Mouse (Mus musculus): Measurements from ENCODE around the gene Vmn2r94. TPM values are rescaled to one million over a fixed set of nuclear protein-coding genes. Genes with fewer than 3 reads are reported as not detected.

Vmn2r94 gene
- not detected in 2 replicates for polyA plus RNA-seq (2014; fragmentation: Nextera tagmentation; extraction: Ambion mirVana)

- H3K36me3 ChIP-seq (ENCODE audit: control insufficient read depth, insufficient read depth, low read length) = no peaks in the 10 kb centered on the region
- no peak within 1 kb of the TSS for H3K4me3 ChIP-seq (ENCODE audit: low read depth, low read length)
- no peak within 1 kb of the TSS for H3K27ac ChIP-seq (ENCODE audit: low read depth, low read length)
- ATAC-seq (replicated peaks; ENCODE audit: low FRiP score) (no peak), DNase-seq (ENCODE audit: low spot score) (no peak)
- WGBS = 63% methylated on average over 2 of the region's 2 CpGs
- H3K9ac ChIP-seq (ENCODE audit: low read length) = no peak within 1 kb of the TSS
- H3K27me3 ChIP-seq (ENCODE audit: control insufficient read depth, insufficient read depth, low read length) = no peaks in the 10 kb centered on the region
- H3K4me1 ChIP-seq (replicated peaks; ENCODE audit: control insufficient read depth, insufficient read depth, low read length) = no peaks in the 10 kb centered on the region
- H3K9me3 ChIP-seq (ENCODE audit: control insufficient read depth, low read length) = peaks cover 2% of the 10 kb centered on the region; the same call in 1 of the 2 replicates
- H3K4me2 ChIP-seq (ENCODE audit: low read depth, low read length, severe bottlenecking) = no peak within 1 kb of the TSS
Observed at GRCm38 (mm10) chr17:18277656-18278055, at the start of gene Vmn2r94. Gene Vmn2r94, minus strand, starts transcription at chr17:18277756.

- no peaks in the 10 kb centered on the region for H3K4me1 ChIP-seq (replicated peaks; ENCODE audit: control insufficient read depth, insufficient read depth, low read length)
- WGBS = 94% methylated on average over 2 of the region's 2 CpGs
- H3K27me3 ChIP-seq (ENCODE audit: control insufficient read depth, insufficient read depth, low read length) = no peaks in the 10 kb centered on the region
- H3K4me2 ChIP-seq (ENCODE audit: low read depth, low read length, severe bottlenecking) = no peak overlapping the region
- H3K9ac ChIP-seq (ENCODE audit: low read length) = no peak overlapping the region
- DNase-seq (ENCODE audit: low spot score) (no peak), ATAC-seq (replicated peaks; ENCODE audit: low FRiP score) (no peak)
- H3K9me3 ChIP-seq (ENCODE audit: control insufficient read depth, low read length) = peaks cover 3% of the 10 kb centered on the region; the same call in 1 of the 2 replicates
- no peak overlapping the region for H3K4me3 ChIP-seq (ENCODE audit: low read depth, low read length)
- no peak overlapping the region for H3K27ac ChIP-seq (ENCODE audit: low read depth, low read length)
- no peaks in the 10 kb centered on the region for H3K36me3 ChIP-seq (ENCODE audit: control insufficient read depth, insufficient read depth, low read length)
Observed at GRCm38 (mm10) chr17:18323031-18323430, 45.5 kb upstream of the Vmn2r94 start.

GRCm38 (mm10) chr17:18297799-18298198, 20.2 kb upstream of the Vmn2r94 start, which contains the start of gene Vmn2r93:
Gene Vmn2r93, plus strand, starts transcription at chr17:18298099.
- Histone ChIP-seq H3K9me3 (ENCODE audit: control insufficient read depth, low read length) (peaks cover 3% of the 10 kb centered on the region; the same call in 1 of the 2 replicates), H3K4me3 (ENCODE audit: low read depth, low read length) (no peak within 1 kb of the TSS), H3K27me3 (ENCODE audit: control insufficient read depth, insufficient read depth, low read length) (no peaks in the 10 kb centered on the region), H3K36me3 (ENCODE audit: control insufficient read depth, insufficient read depth, low read length) (no peaks in the 10 kb centered on the region), H3K4me2 (ENCODE audit: low read depth, low read length, severe bottlenecking) (no peak within 1 kb of the TSS), H3K4me1 (replicated peaks; ENCODE audit: control insufficient read depth, insufficient read depth, low read length) (no peaks in the 10 kb centered on the region), H3K27ac (ENCODE audit: low read depth, low read length) (no peak within 1 kb of the TSS), H3K9ac (ENCODE audit: low read length) (no peak within 1 kb of the TSS)
- no peak for DNase-seq (ENCODE audit: low spot score)
- WGBS = 54% methylated on average over 1 of the region's 1 CpGs
- ATAC-seq (replicated peaks; ENCODE audit: low FRiP score) = no peak

GRCm38 (mm10) chr17:18236931-18237330, 40.6 kb downstream of the Vmn2r94 start:
- H3K9ac ChIP-seq (ENCODE audit: low read length) = no peak overlapping the region
- WGBS = 82% methylated on average over 13 of the region's 14 CpGs
- H3K27ac ChIP-seq (ENCODE audit: low read depth, low read length) = no peak overlapping the region
- H3K9me3 ChIP-seq (ENCODE audit: control insufficient read depth, low read length) = no peaks in the 10 kb centered on the region
- no peaks in the 10 kb centered on the region for H3K4me1 ChIP-seq (replicated peaks; ENCODE audit: control insufficient read depth, insufficient read depth, low read length)
- no peak for ATAC-seq (replicated peaks; ENCODE audit: low FRiP score)
- H3K4me3 ChIP-seq (ENCODE audit: low read depth, low read length) = no peak overlapping the region
- no peak for DNase-seq (ENCODE audit: low spot score)
- H3K4me2 ChIP-seq (ENCODE audit: low read depth, low read length, severe bottlenecking) = no peak overlapping the region
- H3K36me3 ChIP-seq (ENCODE audit: control insufficient read depth, insufficient read depth, low read length) = no peaks in the 10 kb centered on the region
- no peaks in the 10 kb centered on the region for H3K27me3 ChIP-seq (ENCODE audit: control insufficient read depth, insufficient read depth, low read length)

GRCm38 (mm10) chr17:18231996-18232395, 45.6 kb downstream of the Vmn2r94 start:
- WGBS = 75% methylated on average over 2 of the region's 2 CpGs
- ATAC-seq (replicated peaks; ENCODE audit: low FRiP score) = no peak
- Histone ChIP-seq H3K4me1 (replicated peaks; ENCODE audit: control insufficient read depth, insufficient read depth, low read length) (no peaks in the 10 kb centered on the region), H3K4me3 (ENCODE audit: low read depth, low read length) (no peak overlapping the region), H3K9ac (ENCODE audit: low read length) (no peak overlapping the region), H3K27ac (ENCODE audit: low read depth, low read length) (no peak overlapping the region), H3K27me3 (ENCODE audit: control insufficient read depth, insufficient read depth, low read length) (no peaks in the 10 kb centered on the region), H3K9me3 (ENCODE audit: control insufficient read depth, low read length) (no peaks in the 10 kb centered on the region), H3K4me2 (ENCODE audit: low read depth, low read length, severe bottlenecking) (no peak overlapping the region), H3K36me3 (ENCODE audit: control insufficient read depth, insufficient read depth, low read length) (no peaks in the 10 kb centered on the region)
- no peak for DNase-seq (ENCODE audit: low spot score)

- Histone ChIP-seq H3K36me3 (ENCODE audit: control insufficient read depth, insufficient read depth, low read length) (no peaks in the 10 kb centered on the region), H3K9ac (ENCODE audit: low read length) (no peak overlapping the region), H3K27ac (ENCODE audit: low read depth, low read length) (no peak overlapping the region), H3K4me3 (ENCODE audit: low read depth, low read length) (no peak overlapping the region), H3K4me1 (replicated peaks; ENCODE audit: control insufficient read depth, insufficient read depth, low read length) (no peaks in the 10 kb centered on the region), H3K27me3 (ENCODE audit: control insufficient read depth, insufficient read depth, low read length) (no peaks in the 10 kb centered on the region), H3K4me2 (ENCODE audit: low read depth, low read length, severe bottlenecking) (no peak overlapping the region), H3K9me3 (ENCODE audit: control insufficient read depth, low read length) (peaks cover 3% of the 10 kb centered on the region; the same call in 1 of the 2 replicates)
- DNase-seq (ENCODE audit: low spot score) (no peak), ATAC-seq (replicated peaks; ENCODE audit: low FRiP score) (no peak)
Observed at GRCm38 (mm10) chr17:18221300-18221699, 56.3 kb downstream of the Vmn2r94 start.

Other genes with a start within 250 kb of the Vmn2r94 start
- gene Vmn2r124, start 228.3 kb downstream of the Vmn2r94 start, polyA plus RNA-seq (2014; fragmentation: Nextera tagmentation; extraction: Ambion mirVana) = not detected in 2 replicates
- gene Vmn2r91, start 192.7 kb downstream of the Vmn2r94 start, polyA plus RNA-seq (2014; fragmentation: Nextera tagmentation; extraction: Ambion mirVana) = not detected in 2 replicates
- not detected in 2 replicates for gene Vmn2r92, start 125.9 kb downstream of the Vmn2r94 start, polyA plus RNA-seq (2014; fragmentation: Nextera tagmentation; extraction: Ambion mirVana)
- not detected in 2 replicates for gene Vmn2r93, start 20.3 kb upstream of the Vmn2r94 start, polyA plus RNA-seq (2014; fragmentation: Nextera tagmentation; extraction: Ambion mirVana)
- gene Vmn2r95, start 146.3 kb upstream of the Vmn2r94 start, polyA plus RNA-seq (2014; fragmentation: Nextera tagmentation; extraction: Ambion mirVana) = not detected in 2 replicates